ENCODE assay signal across 19 mouse cellular contexts in the genomic region with DNA sequence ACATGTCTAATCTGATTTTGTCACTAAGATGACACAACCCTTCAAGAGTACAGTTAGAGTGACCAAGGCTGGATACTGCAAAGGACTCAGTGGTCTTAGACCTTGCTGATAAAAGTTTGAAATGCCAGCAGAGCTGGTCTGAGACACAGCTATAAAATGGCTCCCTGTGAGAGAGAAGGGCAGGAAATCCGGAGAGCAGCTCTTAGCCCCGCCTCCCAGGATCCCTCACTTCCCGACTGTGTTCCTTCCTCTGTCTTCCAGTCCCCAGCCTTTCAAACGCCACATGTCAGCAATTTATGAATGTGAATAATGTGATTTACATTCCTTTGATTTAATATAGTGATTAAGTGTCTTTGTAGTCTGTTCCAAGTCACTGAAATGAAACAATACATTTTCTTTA.
DNase-seq lines count a peak whose midpoint lies in the region; ATAC-seq lines count a peak whose summit lies in the region.
"Had no signal": no experiment of that assay in that cellular context is flagged by ENCODE, and none has a peak within 500 bp of the region (broad histone marks: within the 10 kb centered on the region; RNA-seq: fewer than 3 reads in every experiment).

No protein-coding gene starts in this region.

- H3K27ac ChIP-seq in forebrain, embryonic 12.5 days = no peak overlapping the region
- H3K27ac ChIP-seq in hindbrain, embryonic 16.5 days (ENCODE audit: low read depth, low read length) = no peak overlapping the region
- H3K27ac ChIP-seq: embryonic facial prominence, embryonic 13.5 days; layer of hippocampus, adult 2 months; left cerebral cortex, adult 2 months; limb, embryonic 12.5 days; liver, embryonic 15.5 days; neural tube, embryonic 12.5 days; stomach, postnatal 0 days had no signal

- H3K4me1 ChIP-seq in forebrain, embryonic 12.5 days = no peaks in the 10 kb centered on the region
- H3K4me1 ChIP-seq in hindbrain, embryonic 16.5 days (ENCODE audit: control insufficient read depth, insufficient read depth, low read depth, low read length) = peaks cover 8% of the 10 kb centered on the region; the same call in 1 of the 2 replicates
- H3K4me1 ChIP-seq: limb, embryonic 12.5 days; liver, embryonic 15.5 days; neural tube, embryonic 12.5 days had no signal

- H3K9ac ChIP-seq in forebrain, embryonic 12.5 days = no peak overlapping the region
- H3K9ac ChIP-seq in hindbrain, embryonic 16.5 days (ENCODE audit: low read depth, low read length) = no peak overlapping the region
- H3K9ac ChIP-seq: embryonic facial prominence, embryonic 13.5 days; limb, embryonic 12.5 days; liver, embryonic 15.5 days; neural tube, embryonic 12.5 days had no signal

- no peak overlapping the region for H3K4me2 ChIP-seq in forebrain, embryonic 12.5 days
- H3K4me2 ChIP-seq in hindbrain, embryonic 16.5 days (ENCODE audit: low read length) = no peak overlapping the region
- H3K4me2 ChIP-seq: embryonic facial prominence, embryonic 13.5 days; limb, embryonic 12.5 days; liver, embryonic 15.5 days; neural tube, embryonic 12.5 days had no signal

- no peaks in the 10 kb centered on the region for H3K9me3 ChIP-seq in forebrain, embryonic 12.5 days
- H3K9me3 ChIP-seq in hindbrain, embryonic 16.5 days (ENCODE audit: control insufficient read depth, low read length) = no peaks in the 10 kb centered on the region
- H3K9me3 ChIP-seq: embryonic facial prominence, embryonic 13.5 days; limb, embryonic 12.5 days; liver, embryonic 15.5 days; neural tube, embryonic 12.5 days had no signal

- 52% methylated on average over 4 of the region's 4 CpGs for WGBS in forebrain, embryonic 12.5 days
- WGBS in hindbrain, embryonic 16.5 days = 35% methylated on average over 4 of the region's 4 CpGs

- intact Hi-C loops in heart, postnatal 10 days (cut with DNase I) = no loop called here

- DNase-seq in heart, adult 11 months = peak; percentile 36
- DNase-seq in heart, postnatal 10 days = no peak
- peak; percentile 44 to 55 for DNase-seq in kidney, postnatal 4 days
- DNase-seq in kidney, adult 9 months = no peak
- no peak for DNase-seq in thymus, postnatal 0 days (ENCODE audit: low spot score)
- DNase-seq: adrenal gland, adult 8-10 months; cerebellum, postnatal 14 days; gastrocnemius, postnatal 10 days; right cerebral cortex, postnatal 14 days; thymus, postnatal 4 days had no signal

- no peak overlapping the region for H3K4me3 ChIP-seq in forebrain, embryonic 12.5 days (replicated peaks)
- no peak overlapping the region for H3K4me3 ChIP-seq in hindbrain, embryonic 16.5 days (ENCODE audit: low read length)
- H3K4me3 ChIP-seq: embryonic facial prominence, embryonic 13.5 days; layer of hippocampus, adult 2 months; left cerebral cortex, adult 2 months; limb, embryonic 12.5 days; liver, embryonic 15.5 days; neural tube, embryonic 12.5 days had no signal

- ATAC-seq in forebrain, embryonic 12.5 days (ENCODE audit: low FRiP score) = 0 out of 2 replicates have a peak, but pooled peaks have one; percentile 20
- 0 out of 2 replicates have a peak, but pooled peaks have one; percentile 48 for ATAC-seq in hindbrain, embryonic 16.5 days

- H3K27me3 ChIP-seq in forebrain, embryonic 12.5 days = no peaks in the 10 kb centered on the region
- H3K27me3 ChIP-seq in hindbrain, embryonic 16.5 days (replicated peaks; ENCODE audit: control insufficient read depth, insufficient read depth, low read length) = no peaks in the 10 kb centered on the region
- H3K27me3 ChIP-seq: embryonic facial prominence, embryonic 13.5 days; limb, embryonic 12.5 days; liver, embryonic 15.5 days; neural tube, embryonic 12.5 days had no signal

- no peaks in the 10 kb centered on the region for H3K36me3 ChIP-seq in forebrain, embryonic 12.5 days (replicated peaks)
- no peaks in the 10 kb centered on the region for H3K36me3 ChIP-seq in hindbrain, embryonic 16.5 days (ENCODE audit: control insufficient read depth, insufficient read depth, low read length)
- H3K36me3 ChIP-seq: embryonic facial prominence, embryonic 13.5 days; limb, embryonic 12.5 days; liver, embryonic 15.5 days; neural tube, embryonic 12.5 days had no signal

Comparison
In these comparisons a context has a peak if more than half of its experiments do, and no peak if none do; other contexts are left out.
1. DNase-seq: peak in heart, adult 11 months (single experiment) and kidney, postnatal 4 days (2 of 2); none in heart, postnatal 10 days (0 of 2), kidney, adult 9 months (single experiment) and thymus, postnatal 0 days (single experiment).